Mouse (Mus musculus): ENCODE results near the gene Slco2a1.

The Slco2a1 gene

GRCm38 (mm10) chr9:102985111-102985510 lies 3.4 kb upstream of the Slco2a1 start:
- DNase-seq: no peak

- no peak for DNase-seq
Measured at GRCm38 (mm10) chr9:102985939-102986338, 2.6 kb upstream of the Slco2a1 start.

DNA sequence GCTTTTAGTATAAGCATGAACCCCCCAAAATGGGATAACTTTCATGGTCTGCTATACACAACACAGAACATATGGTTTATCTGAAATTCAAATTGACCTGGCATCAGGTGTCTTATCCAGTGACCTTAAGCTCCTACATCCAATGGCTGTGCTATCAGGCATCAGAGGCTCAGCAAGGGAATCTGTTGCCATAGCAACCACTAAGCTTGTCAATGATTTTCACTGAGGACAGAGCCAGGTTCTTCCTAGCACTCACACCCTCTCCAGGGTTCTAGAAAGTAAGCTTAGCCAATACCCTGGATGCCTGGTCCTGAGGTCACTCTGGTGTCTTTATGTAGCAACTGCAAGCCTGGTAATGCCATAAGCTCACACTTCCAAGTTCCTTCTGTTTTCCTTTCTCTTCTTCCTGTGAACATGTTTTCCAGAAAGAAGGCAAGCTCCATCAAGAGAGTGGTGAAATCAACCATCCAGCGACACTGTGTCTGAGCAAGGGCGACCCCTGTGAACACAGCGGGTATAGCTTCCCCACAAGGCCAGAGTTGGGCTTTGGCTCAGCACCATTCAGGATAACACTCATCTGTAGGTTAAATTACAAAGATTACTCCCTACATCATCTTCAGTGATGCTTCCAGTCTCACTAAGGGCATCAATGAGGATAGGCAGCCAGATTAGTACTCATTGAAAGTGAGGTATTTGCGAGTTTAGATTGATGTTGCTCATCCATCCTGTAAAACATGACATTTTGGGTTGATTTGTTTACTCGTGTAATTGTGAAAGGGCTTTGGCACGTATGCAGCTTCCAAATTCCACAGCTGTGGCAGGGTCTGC lies 2.0 kb downstream of the Slco2a1 start:
- DNase-seq: no peak

- DNase-seq: no peak
Measured at GRCm38 (mm10) chr9:102991134-102991406, 2.6 kb downstream of the Slco2a1 start.

DNA sequence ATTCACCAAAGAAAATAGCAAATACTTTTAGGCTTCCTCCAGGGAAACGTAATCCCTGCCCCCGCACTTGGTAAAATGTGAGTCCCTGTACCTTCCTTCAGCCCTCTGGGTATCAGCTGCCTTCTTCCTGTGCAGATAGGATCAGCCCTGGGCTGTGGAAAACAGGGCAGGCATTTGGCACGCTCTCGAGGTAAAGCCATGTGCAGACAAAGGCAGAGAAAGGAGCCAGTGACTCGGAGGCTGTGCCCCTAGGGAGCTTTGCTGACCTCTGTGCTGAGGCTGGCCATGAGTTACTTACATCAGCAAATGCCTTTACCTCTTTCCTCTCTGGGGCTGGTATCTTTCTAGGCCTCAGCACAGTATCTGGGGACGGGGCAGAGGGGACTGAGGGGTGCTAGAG lies 4.4 kb downstream of the Slco2a1 start:
- DNase-seq: no peak

DNA sequence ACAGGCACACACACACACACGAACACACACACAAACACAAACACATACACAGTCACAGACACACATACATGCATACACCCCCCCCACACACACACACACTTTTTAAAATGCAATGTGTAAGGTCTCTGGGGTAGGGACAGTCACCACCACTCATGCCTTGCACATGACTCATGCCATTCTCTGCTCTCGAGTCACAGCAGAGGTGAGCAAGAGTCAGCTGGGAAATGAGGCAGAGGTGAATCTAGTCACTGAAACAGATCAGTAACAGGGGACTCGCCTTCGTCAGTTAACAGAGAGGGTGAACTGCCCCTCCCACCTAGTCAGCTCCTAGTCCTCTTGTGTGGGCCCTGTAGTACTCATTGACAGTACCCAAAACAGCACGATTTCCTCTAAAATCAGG lies 5.3 kb downstream of the Slco2a1 start:
- DNase-seq: no peak

- DNase-seq: no peak
Measured at GRCm38 (mm10) chr9:102995800-102996635, 7.5 kb downstream of the Slco2a1 start.

- DNase-seq: no peak
Measured at GRCm38 (mm10) chr9:103000384-103000783, 11.9 kb downstream of the Slco2a1 start.

GRCm38 (mm10) chr9:103004343-103004742 lies 15.8 kb downstream of the Slco2a1 start:
- no peak for DNase-seq

GRCm38 (mm10) chr9:103007699-103008078 lies 19.2 kb downstream of the Slco2a1 start:
- no peak for DNase-seq

DNA sequence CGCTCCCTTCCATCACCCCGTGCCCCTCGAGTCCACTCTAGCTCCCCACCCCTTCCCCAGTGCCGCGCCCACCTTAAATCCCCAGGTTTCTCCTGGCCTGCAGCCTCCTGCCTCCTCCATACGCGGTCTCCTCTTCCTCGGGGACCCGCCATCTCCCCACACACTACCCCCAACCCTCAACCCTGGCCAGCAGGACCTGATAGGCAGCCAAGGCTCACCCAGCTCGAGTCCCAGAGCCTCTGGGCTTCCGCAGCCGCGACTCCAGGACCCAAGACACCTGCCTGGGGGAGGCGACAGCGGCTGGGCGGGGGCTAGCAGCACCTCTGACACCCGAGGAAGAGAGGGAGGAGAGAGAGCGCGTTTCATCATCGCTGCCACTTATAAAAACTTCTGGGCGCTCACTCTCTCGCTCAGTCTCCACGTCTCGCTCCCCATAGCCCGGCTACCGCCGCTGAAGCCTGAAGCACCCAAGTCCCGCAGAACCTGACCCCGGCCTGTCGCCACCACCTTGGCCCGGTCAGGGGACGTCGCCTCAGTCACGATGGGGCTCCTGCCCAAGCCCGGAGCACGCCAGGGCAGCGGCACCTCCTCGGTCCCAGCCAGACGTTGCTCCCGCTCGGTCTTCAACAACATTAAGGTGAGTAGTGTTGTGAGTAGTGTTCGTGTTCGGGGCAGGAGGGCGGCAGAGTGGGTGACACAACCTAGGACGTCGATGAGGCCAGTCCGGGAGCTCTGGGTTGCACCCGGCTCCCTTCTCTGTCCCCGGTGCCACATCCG lies 19.8 kb downstream of the Slco2a1 start:
- DNase-seq: no peak

- DNase-seq: no peak
Measured at GRCm38 (mm10) chr9:103010161-103010560, 21.6 kb downstream of the Slco2a1 start.

DNA sequence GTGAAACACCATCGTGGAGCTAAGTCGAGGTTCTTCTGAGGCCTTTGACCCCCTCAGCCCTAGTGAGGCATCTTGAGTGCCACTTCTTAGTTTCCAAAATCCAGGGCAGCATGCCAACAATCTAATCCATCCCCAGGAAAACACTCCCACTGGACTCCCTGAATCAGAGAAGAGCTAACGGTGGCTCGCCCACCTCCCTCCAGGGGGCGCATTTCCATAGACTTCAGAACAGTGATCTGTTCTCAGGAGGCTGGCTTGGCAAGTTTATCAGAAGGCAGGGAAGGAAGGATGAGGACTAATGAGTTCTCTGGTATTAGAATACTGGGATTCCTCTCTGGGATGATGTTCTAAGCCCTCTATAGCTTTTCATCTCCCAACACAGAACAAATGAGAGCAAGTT lies 24.9 kb downstream of the Slco2a1 start:
- peak; percentile 20 for DNase-seq

- DNase-seq: no peak
Measured at GRCm38 (mm10) chr9:103014686-103015085, 26.2 kb downstream of the Slco2a1 start.

- DNase-seq: no peak
Measured at GRCm38 (mm10) chr9:103024116-103024515, 35.6 kb downstream of the Slco2a1 start.

DNA sequence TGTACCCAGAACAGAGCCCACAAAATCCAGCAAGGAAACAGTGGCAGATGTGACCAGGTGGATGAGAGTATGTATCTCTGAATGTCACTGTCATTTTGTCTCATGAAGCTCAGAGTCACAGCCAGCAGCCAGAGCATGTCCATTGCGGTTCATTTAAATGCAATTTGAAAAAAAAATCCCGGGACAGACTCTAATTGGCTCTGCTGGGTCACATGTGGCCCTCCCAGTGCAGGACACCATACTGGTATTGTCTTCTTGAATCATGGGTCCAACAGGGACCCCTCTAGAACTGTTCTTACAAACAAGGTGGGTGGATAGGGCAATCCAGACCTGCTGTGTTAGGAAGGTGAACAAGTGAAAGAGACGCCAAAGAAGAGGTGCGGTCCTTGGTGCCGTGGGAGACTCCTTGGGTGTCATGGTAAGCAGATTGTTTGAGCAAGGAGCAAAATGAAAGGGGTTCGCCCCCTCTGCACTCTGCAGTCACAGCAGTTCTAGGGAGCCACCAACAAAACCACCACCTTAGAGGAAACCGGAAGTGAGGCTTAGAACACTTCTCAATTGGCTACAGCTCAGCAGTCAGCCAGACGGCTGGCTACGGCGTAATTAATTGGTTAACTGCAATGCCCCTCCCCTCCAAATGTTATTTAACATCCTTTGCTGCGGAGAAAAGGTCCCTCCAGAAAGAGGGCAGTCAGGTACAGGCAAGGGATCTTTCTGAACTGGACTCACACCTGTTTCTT lies 38.8 kb downstream of the Slco2a1 start:
- DNase-seq: no peak

GRCm38 (mm10) chr9:103029012-103029411 lies 40.5 kb downstream of the Slco2a1 start:
- no peak for DNase-seq

- no peak for DNase-seq
Measured at GRCm38 (mm10) chr9:103030041-103030440, 41.5 kb downstream of the Slco2a1 start.

- no peak for DNase-seq
Measured at GRCm38 (mm10) chr9:103031211-103031610, 42.7 kb downstream of the Slco2a1 start.

- DNase-seq: no peak
Measured at GRCm38 (mm10) chr9:103032193-103032592, 43.7 kb downstream of the Slco2a1 start.

- no peak for DNase-seq
Measured at GRCm38 (mm10) chr9:103033381-103033780, 44.9 kb downstream of the Slco2a1 start.

- no peak for DNase-seq
Measured at GRCm38 (mm10) chr9:103036971-103037391, 48.5 kb downstream of the Slco2a1 start.

GRCm38 (mm10) chr9:103038266-103038665 lies 49.8 kb downstream of the Slco2a1 start:
- no peak for DNase-seq
